10 mouse cellular contexts compared by ENCODE assay signal in genomic region chr17:65146376-65146775, GRCm38 (mm10).
DNase-seq lines count a peak whose midpoint lies in the region; ATAC-seq and TF ChIP-seq lines count a peak whose summit lies in the region.
"Had no signal": no experiment of that assay in that cellular context is flagged by ENCODE, and none has a peak within 500 bp of the region (broad histone marks: within the 10 kb centered on the region; RNA-seq: fewer than 3 reads in every experiment).

No protein-coding gene starts in this region.

- H3K9me3 ChIP-seq in heart, embryonic 10.5 days, result no peaks in the 10 kb centered on the region
- H3K9me3 ChIP-seq in kidney, embryonic 15.5 days (replicated peaks), result no peaks in the 10 kb centered on the region; the same call in 1 of the 2 replicates
- H3K9me3 ChIP-seq: limb, embryonic 15.5 days had no signal

- no peak for TF ChIP-seq POLR2A in thymus, adult 2 months (IDR thresholded peaks at IDR 0.05; ENCODE audit: control insufficient read depth, extremely low read depth, insufficient read depth, low read length, poor library complexity)

- no peaks in the 10 kb centered on the region for H3K27me3 ChIP-seq in heart, embryonic 10.5 days (ENCODE audit: insufficient read depth, poor library complexity, severe bottlenecking)
- H3K27me3 ChIP-seq in kidney, embryonic 15.5 days, result no peaks in the 10 kb centered on the region
- no peaks in the 10 kb centered on the region for H3K27me3 ChIP-seq in thymus, adult 2 months (ENCODE audit: control insufficient read depth, insufficient read depth, low read length)
- H3K27me3 ChIP-seq: CH12.LX; limb, embryonic 15.5 days had no signal

- no peak overlapping the region for H3K27ac ChIP-seq in heart, embryonic 10.5 days
- no peak overlapping the region for H3K27ac ChIP-seq in kidney, embryonic 15.5 days
- no peak overlapping the region for H3K27ac ChIP-seq in thymus, adult 2 months (ENCODE audit: control insufficient read depth, insufficient read depth, low read length)
- H3K27ac ChIP-seq: limb, embryonic 15.5 days had no signal

- no peaks in the 10 kb centered on the region for H3K36me3 ChIP-seq in heart, embryonic 10.5 days
- no peaks in the 10 kb centered on the region for H3K36me3 ChIP-seq in kidney, embryonic 15.5 days
- no peaks in the 10 kb centered on the region for H3K36me3 ChIP-seq in thymus, adult 2 months (ENCODE audit: control insufficient read depth, insufficient read depth, low read length)
- H3K36me3 ChIP-seq: limb, embryonic 15.5 days had no signal

- H3K9ac ChIP-seq in kidney, embryonic 15.5 days, result no peak overlapping the region
- H3K9ac ChIP-seq: limb, embryonic 15.5 days had no signal

- TF ChIP-seq CTCF in thymus, adult 2 months (IDR thresholded peaks at IDR 0.05; ENCODE audit: borderline replicate concordance, control insufficient read depth, extremely low read depth, insufficient read depth, low read length, poor library complexity), result no peak

- DNase-seq in heart, adult 11 months, result peak; percentile 93
- DNase-seq in heart, embryonic 10.5 days (ENCODE audit: low spot score), result no peak
- peak; percentile 17 to 50 for DNase-seq in heart, adult 9 months (ENCODE audit: low spot score in 2 of 2)
- DNase-seq in left cerebral cortex, postnatal 25 days (ENCODE audit: low spot score in 2 of 2), result peak; percentile 26 to 85
- DNase-seq in thymus, adult 2 months, result no peak

- WGBS in heart, embryonic 10.5 days, result 80% methylated on average over 2 of the region's 2 CpGs
- WGBS in kidney, embryonic 15.5 days, result 70% methylated on average over 2 of the region's 2 CpGs
- WGBS in thymus, adult 2 months, result 85% methylated on average over 2 of the region's 2 CpGs

- H3K4me2 ChIP-seq in kidney, embryonic 15.5 days, result no peak overlapping the region
- H3K4me2 ChIP-seq: limb, embryonic 15.5 days had no signal

- peak; percentile 58 for ATAC-seq in cerebellum, adult (ENCODE audit: insufficient number of reproducible peaks, low FRiP score, low TSS enrichment)
- no peak for ATAC-seq in erythroid progenitor cell, adult 5-6 weeks (replicated peaks; ENCODE audit: low FRiP score, poor library complexity, severe bottlenecking)
- ATAC-seq in kidney, embryonic 15.5 days (replicated peaks; ENCODE audit: low FRiP score), result no peak

- intact Hi-C loops in left cerebral cortex, postnatal 25 days (cut with DNase I), result no loop called here

- no peaks in the 10 kb centered on the region for H3K4me1 ChIP-seq in heart, embryonic 10.5 days
- H3K4me1 ChIP-seq in kidney, embryonic 15.5 days, result no peaks in the 10 kb centered on the region
- no peaks in the 10 kb centered on the region for H3K4me1 ChIP-seq in thymus, adult 2 months (replicated peaks; ENCODE audit: control insufficient read depth, insufficient read depth, low read length)
- H3K4me1 ChIP-seq: limb, embryonic 15.5 days had no signal

- no peak overlapping the region for H3K4me3 ChIP-seq in heart, embryonic 10.5 days
- no peak overlapping the region for H3K4me3 ChIP-seq in kidney, embryonic 15.5 days (replicated peaks)
- H3K4me3 ChIP-seq in thymus, adult 2 months (ENCODE audit: control insufficient read depth, insufficient read depth, low read length), result no peak overlapping the region
- H3K4me3 ChIP-seq: limb, embryonic 15.5 days had no signal

Comparison
In these comparisons a context has a peak if more than half of its experiments do, and no peak if none do; other contexts are left out.
1. DNase-seq: peak in heart, adult 11 months (single experiment), heart, adult 9 months (2 of 2) and left cerebral cortex, postnatal 25 days (2 of 2); none in heart, embryonic 10.5 days (single experiment) and thymus, adult 2 months (single experiment).